Mouse (Mus musculus): ENCODE measurements at regions not wholly inside any gene's neighbourhood (a gene's known extent, or its start where the extent isn't known, plus 50 kb on each side); places are given as distances from the start of the nearest gene placed in this dataset.

DNA sequence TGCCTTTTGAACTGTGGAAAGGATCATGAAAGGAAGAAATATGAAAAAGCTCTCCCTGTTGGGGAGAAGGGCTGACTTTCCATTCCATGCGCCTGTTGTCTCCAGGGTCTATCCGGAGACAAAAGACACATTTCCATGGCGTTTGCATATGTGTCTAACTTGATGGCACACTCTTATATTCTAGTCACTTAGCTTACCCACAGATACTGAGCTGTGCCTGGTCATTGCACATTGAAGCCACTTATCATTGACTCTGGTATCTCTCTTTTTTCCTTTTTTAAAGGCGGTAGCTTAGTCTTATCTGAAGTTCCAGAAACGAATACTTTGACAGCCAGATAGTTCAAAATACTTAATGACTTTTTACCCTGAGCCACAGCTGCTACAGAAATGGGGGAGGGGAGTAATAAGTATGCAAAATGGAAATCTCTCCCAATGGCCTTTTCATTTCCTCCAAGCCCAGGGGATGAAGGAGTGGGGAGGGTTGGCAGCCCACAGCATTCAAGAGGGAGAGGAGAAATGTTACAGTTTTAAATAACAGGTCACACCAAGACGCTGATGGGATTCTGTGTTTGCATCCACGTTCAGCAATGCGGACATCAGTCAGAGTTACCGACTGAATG is 137.9 kb upstream of the Slc35f3 start:
- DNase-seq (ENCODE audit: low read depth, low spot score), result no peak

GRCm38 (mm10) chr8:126162748-126163371 is 135.5 kb upstream of the Slc35f3 start:
- DNase-seq (ENCODE audit: low read depth, low spot score), result no peak

DNA sequence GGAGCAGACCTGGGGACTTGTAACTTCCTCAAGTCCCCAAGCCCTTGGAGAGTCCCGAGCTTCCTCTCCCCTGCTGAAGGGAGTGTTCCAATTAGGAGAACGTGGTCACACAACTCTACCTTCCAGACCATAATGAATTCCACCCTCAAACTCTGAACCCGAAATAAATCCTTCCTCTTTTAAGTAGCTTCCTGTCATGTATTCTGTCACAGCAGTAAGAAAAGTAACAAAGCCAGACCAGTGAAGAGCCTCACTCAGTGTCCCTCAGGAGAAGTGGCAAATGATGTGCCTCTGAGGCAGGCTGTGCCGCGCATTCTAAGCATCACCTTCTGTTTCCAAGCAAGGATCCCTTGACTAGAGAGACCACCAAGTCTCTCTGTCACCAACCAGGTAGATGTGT is 134.4 kb upstream of the Slc35f3 start:
- no peak for DNase-seq (ENCODE audit: low read depth, low spot score)

DNA sequence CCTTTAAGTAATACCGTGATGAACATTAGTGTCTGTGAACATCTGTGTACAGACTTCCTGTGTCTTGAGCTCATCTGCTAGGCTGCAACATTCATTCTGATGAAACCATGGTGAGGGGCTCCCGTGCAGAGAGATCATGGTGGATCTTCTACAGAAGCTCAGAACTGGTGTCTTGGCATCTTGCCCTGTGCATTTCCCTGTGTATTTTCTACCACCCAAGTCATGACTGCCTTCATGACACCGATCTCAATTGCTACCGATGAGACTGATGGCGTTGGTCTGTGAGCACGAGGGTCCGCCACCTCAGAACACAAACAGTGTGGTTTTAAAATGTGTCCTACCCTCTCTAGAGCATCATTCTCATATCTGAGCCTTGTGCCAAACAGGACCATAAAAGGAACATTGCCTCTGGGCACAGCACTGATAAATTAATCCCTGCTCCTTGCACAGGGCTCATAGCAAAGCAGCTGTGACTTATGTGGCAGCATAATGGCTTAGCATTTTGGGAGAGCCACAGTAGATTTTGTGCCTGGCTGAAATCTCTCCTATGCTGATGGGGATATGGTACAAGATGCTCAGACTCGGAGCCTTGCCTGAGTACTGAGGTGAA is 132.8 kb upstream of the Slc35f3 start:
- DNase-seq (ENCODE audit: low read depth, low spot score), result no peak

DNA sequence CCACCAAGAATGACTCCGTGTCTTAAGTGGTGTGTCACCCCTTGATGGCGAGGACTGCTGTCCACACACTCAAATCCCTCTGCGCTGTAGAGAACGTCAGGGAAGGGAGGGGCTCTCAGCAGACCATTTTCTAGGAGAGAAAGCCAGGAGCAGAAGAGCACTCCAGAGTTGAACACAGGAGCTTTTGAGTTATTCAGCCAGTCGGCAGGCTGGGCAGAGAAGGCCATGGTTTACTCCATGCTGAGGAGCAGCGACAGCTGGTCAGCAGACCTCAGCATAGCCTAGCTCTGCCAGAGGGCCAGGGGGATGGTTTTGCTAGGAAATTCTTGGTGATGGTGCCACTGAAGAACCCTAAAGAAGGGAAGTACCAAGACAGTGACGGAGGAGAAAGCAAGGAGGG is 132.0 kb upstream of the Slc35f3 start:
- no peak for DNase-seq (ENCODE audit: low read depth, low spot score)

- DNase-seq (ENCODE audit: low read depth, low spot score), result no peak
Measured at GRCm38 (mm10) chr8:126174451-126174850, 123.9 kb upstream of the Slc35f3 start.

DNA sequence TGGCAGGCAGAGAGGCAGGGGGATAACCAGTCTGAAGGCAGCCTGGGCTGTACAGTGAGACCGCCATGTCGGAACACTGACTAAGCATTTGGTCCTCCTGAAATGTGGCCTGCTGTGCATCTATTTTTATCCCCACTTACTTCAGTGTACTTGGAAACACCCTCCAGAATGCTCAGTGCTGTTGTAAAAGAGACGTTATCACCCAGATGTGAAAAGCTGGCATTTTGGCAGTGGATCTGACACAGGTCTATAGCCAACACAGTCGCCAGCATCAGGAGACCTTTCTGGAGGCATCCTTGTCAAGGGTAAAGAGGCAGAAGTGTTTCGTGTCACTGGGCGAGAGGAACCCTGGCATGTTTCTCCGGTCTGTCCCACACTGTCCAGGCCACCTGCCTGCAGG is 122.1 kb upstream of the Slc35f3 start:
- no peak for DNase-seq (ENCODE audit: low read depth, low spot score)

DNA sequence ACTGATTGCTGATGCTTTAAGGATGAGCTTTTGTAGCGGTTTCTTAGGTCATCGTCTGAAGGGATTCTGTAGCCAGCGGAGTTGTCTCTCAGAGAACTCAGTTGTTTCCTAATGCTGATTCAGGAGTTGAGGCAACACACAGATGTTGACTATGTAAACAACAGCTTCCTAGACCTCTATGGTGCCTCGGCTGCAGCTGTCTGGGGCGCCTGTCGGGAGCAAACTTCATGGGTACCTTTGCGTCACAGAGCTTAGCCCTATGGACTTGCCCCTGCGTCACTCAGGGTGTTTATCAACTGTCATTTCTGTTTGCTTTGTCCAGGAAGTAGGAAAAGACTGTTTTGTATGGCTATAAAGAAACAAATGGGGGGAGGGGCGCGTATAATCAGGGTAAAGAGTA is 120.5 kb upstream of the Slc35f3 start:
- DNase-seq (ENCODE audit: low read depth, low spot score), result no peak

DNA sequence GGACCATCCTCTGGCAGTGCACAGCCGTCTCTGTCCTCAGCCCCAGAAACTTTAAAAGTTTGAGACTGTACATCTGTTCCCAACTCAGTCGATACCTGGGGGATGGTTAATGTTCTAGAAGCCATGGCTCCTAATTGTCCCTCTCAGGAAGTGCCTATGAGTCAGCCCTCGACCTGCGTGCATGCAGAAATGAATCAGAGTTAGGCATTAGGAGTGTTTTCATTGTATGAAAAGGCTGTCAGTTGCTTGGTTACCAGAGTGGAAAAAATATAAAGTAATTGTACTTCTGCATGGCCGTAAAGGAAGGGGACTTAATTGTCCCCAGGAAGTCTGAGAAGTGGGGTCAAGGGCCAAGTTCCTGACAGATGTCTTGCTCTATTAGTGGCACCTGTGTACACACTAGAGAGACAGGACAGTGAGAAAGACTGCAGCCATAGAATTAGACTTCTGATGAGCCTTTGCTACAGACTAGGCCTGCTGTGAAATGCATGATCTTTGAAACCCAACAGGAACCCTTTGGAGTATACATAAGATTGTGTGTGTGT is 109.5 kb upstream of the Slc35f3 start:
- no peak for DNase-seq (ENCODE audit: low read depth, low spot score)

DNA sequence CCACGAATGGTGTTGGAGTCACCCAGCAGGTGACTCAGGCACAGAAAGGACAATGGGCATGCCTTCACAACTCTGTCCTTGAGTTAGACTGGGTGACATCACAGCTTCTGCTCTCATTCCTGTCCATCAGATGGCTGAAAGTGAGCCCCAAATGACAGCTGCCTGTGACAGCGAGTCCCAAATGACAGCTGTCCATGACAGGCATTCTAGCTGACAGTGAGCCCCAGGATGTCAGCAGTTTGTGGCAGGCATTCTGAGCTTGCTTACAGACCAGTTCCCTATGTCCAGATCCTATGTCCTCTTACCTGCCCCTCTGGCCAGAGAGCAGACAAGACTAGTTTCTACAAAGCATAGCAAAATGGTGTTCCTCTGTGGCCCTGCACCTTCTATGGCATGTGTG is 102.7 kb upstream of the Slc35f3 start:
- DNase-seq (ENCODE audit: low read depth, low spot score), result no peak

- no peak for DNase-seq (ENCODE audit: low read depth, low spot score)
Measured at GRCm38 (mm10) chr8:126210561-126210960, 87.8 kb upstream of the Slc35f3 start.

GRCm38 (mm10) chr8:126212802-126213201 is 85.6 kb upstream of the Slc35f3 start:
- DNase-seq (ENCODE audit: low read depth, low spot score), result no peak

DNA sequence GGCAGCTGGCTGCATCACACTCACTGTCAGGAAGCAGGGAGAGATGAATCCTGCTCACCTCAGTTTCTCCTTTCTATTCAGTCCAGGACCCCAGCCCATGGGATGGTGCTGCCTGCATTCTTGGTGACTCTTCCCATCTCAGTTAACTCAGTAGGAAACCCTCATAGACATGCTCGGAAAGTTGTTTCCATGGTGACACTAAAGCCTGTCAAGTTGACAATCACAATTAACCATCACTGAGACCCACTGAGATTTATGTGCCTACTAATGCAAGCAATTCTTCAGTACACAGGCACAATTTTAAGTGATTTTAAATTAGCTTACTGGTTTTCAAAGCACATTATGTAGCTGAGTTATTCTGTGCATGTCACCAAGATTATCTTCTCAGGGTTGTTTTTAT is 83.8 kb upstream of the Slc35f3 start:
- DNase-seq (ENCODE audit: low read depth, low spot score), result no peak

GRCm38 (mm10) chr8:126216391-126216790 is 82.0 kb upstream of the Slc35f3 start:
- DNase-seq (ENCODE audit: low read depth, low spot score), result no peak

DNA sequence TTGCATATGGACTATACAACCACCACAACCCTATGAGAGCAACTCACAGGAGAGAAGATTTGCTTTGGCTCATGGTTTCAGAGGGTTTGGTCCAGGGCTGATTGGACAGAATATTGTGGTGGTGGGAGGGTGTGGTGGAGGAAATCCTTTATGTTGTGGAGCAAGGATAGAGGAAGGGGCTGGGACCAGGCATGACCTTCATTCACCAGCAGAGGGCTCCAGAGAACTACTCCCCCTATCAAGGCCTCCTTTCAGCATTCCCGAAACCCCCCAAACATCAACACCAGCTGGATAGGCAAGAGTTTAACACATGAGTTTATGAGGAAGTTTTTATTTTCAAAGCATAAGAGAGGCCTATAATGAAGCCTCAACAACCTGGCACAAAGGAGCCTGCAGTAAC is 76.7 kb upstream of the Slc35f3 start:
- DNase-seq (ENCODE audit: low read depth, low spot score), result no peak

DNA sequence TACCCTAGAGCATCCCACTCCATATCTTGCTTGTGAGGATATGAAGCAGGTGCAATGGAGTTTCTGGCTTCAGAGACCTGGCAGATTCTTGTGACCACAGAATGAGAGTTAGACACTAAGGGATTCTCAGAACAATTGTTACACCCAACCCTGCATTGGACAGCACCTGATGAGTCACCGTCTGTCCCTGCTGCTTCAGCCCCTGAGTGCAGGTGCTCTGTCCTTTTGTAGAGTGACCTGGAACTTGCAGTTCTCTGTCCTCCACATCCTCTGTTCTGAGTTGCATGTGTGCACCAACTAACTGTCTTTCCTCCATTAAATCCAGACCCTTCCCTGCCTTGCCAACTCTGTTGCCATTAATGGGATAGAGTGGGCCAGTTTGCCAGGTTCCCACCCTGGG is 66.6 kb upstream of the Slc35f3 start:
- no peak for DNase-seq (ENCODE audit: low read depth, low spot score)

- no peak for DNase-seq (ENCODE audit: low read depth, low spot score)
Measured at GRCm38 (mm10) chr8:126232521-126232920, 65.8 kb upstream of the Slc35f3 start.

DNA sequence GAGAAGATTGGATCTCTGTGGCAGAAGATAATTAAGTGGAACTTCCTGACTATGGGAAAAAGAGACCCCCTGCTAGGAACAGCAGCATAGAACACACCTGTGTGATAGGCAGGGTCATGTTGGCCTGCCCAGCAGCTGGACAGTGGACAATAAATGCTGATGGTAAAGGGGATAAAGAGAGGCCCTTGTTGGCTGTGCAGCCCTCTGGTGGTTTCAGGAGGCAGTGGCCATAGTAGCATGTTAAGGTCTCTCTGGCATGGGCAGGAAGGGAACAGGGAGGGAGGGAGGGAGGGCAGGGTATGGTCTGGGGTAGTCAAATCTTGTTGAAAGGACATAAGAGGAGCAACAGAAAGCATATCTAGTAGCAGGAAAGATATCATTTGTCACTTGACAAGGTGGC is 58.7 kb upstream of the Slc35f3 start:
- DNase-seq (ENCODE audit: low read depth, low spot score), result no peak

GRCm38 (mm10) chr8:126244321-126244720 is 54.0 kb upstream of the Slc35f3 start:
- no peak for DNase-seq (ENCODE audit: low read depth, low spot score)

All from skeletal muscle tissue, adult 2 months (tissue).